Mouse (Mus musculus): ENCODE data around the gene Plekhm2.
A peak's percentile ranks its signal among the peaks of the same experiment; 100 is the strongest.

Gene Plekhm2

GRCm38 (mm10) chr4:141660884-141661283 is 3.8 kb downstream of the Plekhm2 start:
- DNase-seq, result no peak

- no peak for DNase-seq
Observed at GRCm38 (mm10) chr4:141659739-141660138, 5.0 kb downstream of the Plekhm2 start.

- DNase-seq, result no peak
Observed at GRCm38 (mm10) chr4:141658846-141659484, 5.7 kb downstream of the Plekhm2 start.

- no peak for DNase-seq
Observed at GRCm38 (mm10) chr4:141656932-141657331, 7.8 kb downstream of the Plekhm2 start.

GRCm38 (mm10) chr4:141655908-141656608 is 8.6 kb downstream of the Plekhm2 start:
- no peak for DNase-seq

GRCm38 (mm10) chr4:141654509-141654908 is 10.2 kb downstream of the Plekhm2 start:
- DNase-seq, result no peak

- DNase-seq, result no peak
Observed at GRCm38 (mm10) chr4:141653813-141654212, 10.9 kb downstream of the Plekhm2 start.

- DNase-seq, result no peak
Observed at GRCm38 (mm10) chr4:141653044-141653443, 11.7 kb downstream of the Plekhm2 start.

GRCm38 (mm10) chr4:141651944-141652343 is 12.8 kb downstream of the Plekhm2 start:
- DNase-seq, result peak; percentile 24

GRCm38 (mm10) chr4:141651286-141651685 is 13.4 kb downstream of the Plekhm2 start:
- no peak for DNase-seq

- DNase-seq, result peak; percentile 73
Observed at GRCm38 (mm10) chr4:141649244-141649643, 15.5 kb downstream of the Plekhm2 start.

- no peak for DNase-seq
Observed at GRCm38 (mm10) chr4:141648262-141648661, 16.4 kb downstream of the Plekhm2 start.

GRCm38 (mm10) chr4:141647187-141647586 is 17.5 kb downstream of the Plekhm2 start:
- DNase-seq, result no peak

- DNase-seq, result no peak
Observed at GRCm38 (mm10) chr4:141645988-141646387, 18.7 kb downstream of the Plekhm2 start.

GRCm38 (mm10) chr4:141643118-141643855 is 21.4 kb downstream of the Plekhm2 start:
- DNase-seq, result peak; percentile 75

- no peak for DNase-seq
Observed at GRCm38 (mm10) chr4:141641961-141642811, 22.5 kb downstream of the Plekhm2 start.

GRCm38 (mm10) chr4:141641353-141641771 is 23.3 kb downstream of the Plekhm2 start:
- DNase-seq, result no peak

GRCm38 (mm10) chr4:141639474-141639873 is 25.2 kb downstream of the Plekhm2 start:
- no peak for DNase-seq

- DNase-seq, result no peak
Observed at GRCm38 (mm10) chr4:141636693-141637092, 28.0 kb downstream of the Plekhm2 start.

GRCm38 (mm10) chr4:141635991-141636390 is 28.7 kb downstream of the Plekhm2 start:
- DNase-seq, result no peak

GRCm38 (mm10) chr4:141632111-141632873 is 32.4 kb downstream of the Plekhm2 start:
- no peak for DNase-seq

GRCm38 (mm10) chr4:141631250-141631649 is 33.4 kb downstream of the Plekhm2 start:
- DNase-seq, result no peak

Data from retina, postnatal 1 day (tissue).